Mouse (Mus musculus): ENCODE data around the gene Sgpp1. TPM values are rescaled to one million over a fixed set of nuclear protein-coding genes. Genes with fewer than 3 reads are reported as not detected.

The Sgpp1 gene
- total and polyA plus RNA-seq, 2 experiments from 2014 or later = 17.4 to 38.7 TPM

GRCm38 (mm10) chr12:75666939-75667338 is 68.6 kb downstream of the Sgpp1 start:
- Histone ChIP-seq H3K9me3 (ENCODE audit: low read length) (no peaks in the 10 kb centered on the region), H3K4me2 (ENCODE audit: low read depth) (no peak overlapping the region), H3K27me3 (ENCODE audit: insufficient read depth, low read length) (no peaks in the 10 kb centered on the region), H3K36me3 (ENCODE audit: insufficient read depth) (no peaks in the 10 kb centered on the region), H3K9ac (no peak overlapping the region), H3K4me3 (ENCODE audit: low read depth, low read length) (no peak overlapping the region), H3K27ac (ENCODE audit: low read depth, low read length) (no peak overlapping the region), H3K4me1 (ENCODE audit: insufficient read depth) (peaks cover 11% of the 10 kb centered on the region)
- no peak for TF ChIP-seq CTCF (IDR thresholded peaks at IDR 0.05; ENCODE audit: low read depth)
- ATAC-seq = no peak
- DNase-seq = no peak

DNA sequence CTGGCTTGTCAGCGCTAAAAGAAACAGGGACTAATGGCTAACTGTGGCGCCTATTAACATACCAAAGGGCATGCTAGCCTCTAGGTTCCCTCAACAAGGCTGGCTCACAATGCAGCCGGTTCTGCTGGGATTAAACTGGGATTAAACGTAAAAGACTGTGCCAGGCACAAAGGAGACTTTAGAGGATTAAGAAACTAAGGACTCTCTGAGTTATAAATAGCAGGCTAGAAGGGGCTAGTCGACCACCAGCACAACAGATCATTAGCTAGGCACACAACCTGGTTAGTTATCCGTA is 71.1 kb downstream of the Sgpp1 start:
- no peaks in the 10 kb centered on the region for H3K9me3 ChIP-seq (ENCODE audit: low read length)
- ATAC-seq (no peak), DNase-seq (no peak)
- H3K4me2 ChIP-seq (ENCODE audit: low read depth) = no peak overlapping the region
- no peak overlapping the region for H3K4me3 ChIP-seq (ENCODE audit: low read depth, low read length)
- H3K9ac ChIP-seq = no peak overlapping the region
- no peak overlapping the region for H3K27ac ChIP-seq (ENCODE audit: low read depth, low read length)
- 7% methylated on average over 6 of the region's 6 CpGs for WGBS
- no peaks in the 10 kb centered on the region for H3K36me3 ChIP-seq (ENCODE audit: insufficient read depth)
- TF ChIP-seq CTCF (IDR thresholded peaks at IDR 0.05; ENCODE audit: low read depth) = no peak
- H3K4me1 ChIP-seq (ENCODE audit: insufficient read depth) = 0 out of 2 replicates have a peak, but pooled peaks cover 6% of the 10 kb centered on the region
- no peaks in the 10 kb centered on the region for H3K27me3 ChIP-seq (ENCODE audit: insufficient read depth, low read length)

Other genes with a start within 250 kb of the Sgpp1 start
- gene Ppp2r5e, start 139.5 kb downstream of the Sgpp1 start, total RNA-seq (2014; rRNA removed) = 35.4 and 50.8 TPM in 2 replicates
- 22.7 and 26.7 TPM in 2 replicates for gene Ppp2r5e, start 139.5 kb downstream of the Sgpp1 start, polyA plus RNA-seq (2015; fragmentation: Nextera tagmentation; extraction: Ambion mirVana)
- 3.8 and 4.8 TPM in 2 replicates for gene Wdr89, start 66.2 kb downstream of the Sgpp1 start, total RNA-seq (2014; rRNA removed)
- 3.1 and 4.9 TPM in 2 replicates for gene Wdr89, start 66.2 kb downstream of the Sgpp1 start, polyA plus RNA-seq (2015; fragmentation: Nextera tagmentation; extraction: Ambion mirVana)
- gene Syne2, start 82.4 kb upstream of the Sgpp1 start, total RNA-seq (2014; rRNA removed) = 56.2 and 63.5 TPM in 2 replicates
- 21.0 and 27.0 TPM in 2 replicates for gene Syne2, start 82.4 kb upstream of the Sgpp1 start, polyA plus RNA-seq (2015; fragmentation: Nextera tagmentation; extraction: Ambion mirVana)

Data from forebrain, postnatal 0 days (tissue).